Mouse (Mus musculus) heart, postnatal 4 days (tissue): ENCODE data around the gene Sos1. TPM values are rescaled to one million over a fixed set of nuclear protein-coding genes. Genes with fewer than 3 reads are reported as not detected.
A peak's percentile ranks its signal among the peaks of the same experiment; 100 is the strongest.

Experiments used
- DNase-seq: peaks from one replicate; pipeline ENCODE4 v3.0.0; 2021
- total RNA-seq, 2 experiments: library from RNA; stranded (reverse); gene quantifications; 2 replicates each; pipeline ENCODE4 v1.2.3; 2021

Gene Sos1
- total RNA-seq = 10 to 100 TPM; 17.7 to 18.0 TPM

DNA sequence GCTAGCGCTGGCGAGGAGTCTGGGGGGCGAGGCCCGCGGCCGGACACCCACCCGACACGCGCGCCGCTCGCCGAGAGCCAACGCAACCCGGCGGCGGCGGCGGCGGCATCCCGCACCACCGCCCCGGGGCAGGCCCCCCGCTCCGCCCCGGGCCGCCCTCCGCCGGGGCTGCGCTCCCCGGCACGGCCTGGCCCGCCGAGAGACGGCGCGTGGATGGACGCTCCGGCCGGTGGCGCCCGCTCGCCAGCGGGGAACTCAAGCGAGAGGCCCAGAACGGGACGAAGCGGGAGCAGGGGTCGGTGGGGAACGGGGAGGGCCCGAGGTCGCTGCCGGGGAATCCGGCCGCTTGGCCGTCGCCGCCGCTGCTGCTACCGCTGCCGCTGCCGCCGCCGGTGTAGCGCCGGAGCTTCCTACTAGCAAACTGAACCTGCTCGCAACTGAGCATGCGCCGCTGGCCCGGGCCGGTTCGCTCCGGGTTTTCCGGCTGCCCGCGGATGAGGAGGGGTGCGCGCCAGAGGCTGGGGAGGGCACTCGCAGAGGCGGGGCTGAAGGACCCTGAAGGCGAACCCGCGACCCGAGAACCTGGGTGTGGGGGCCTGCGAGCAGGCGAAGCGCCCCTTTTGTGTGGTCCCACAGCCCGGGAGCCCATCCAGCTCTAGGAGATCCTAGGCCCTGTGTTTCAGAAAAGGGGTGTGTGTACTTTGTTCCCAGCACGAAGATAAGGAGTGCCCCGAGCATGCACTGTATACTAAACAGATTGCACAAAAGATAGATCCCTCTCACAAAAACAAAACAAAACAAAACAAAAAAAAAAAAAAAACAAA lies at the start of gene Sos1:
TSS of gene Sos1 (minus strand) at position 423 of the 824 bp plus-strand sequence.
- peak; percentile 98 for DNase-seq

DNA sequence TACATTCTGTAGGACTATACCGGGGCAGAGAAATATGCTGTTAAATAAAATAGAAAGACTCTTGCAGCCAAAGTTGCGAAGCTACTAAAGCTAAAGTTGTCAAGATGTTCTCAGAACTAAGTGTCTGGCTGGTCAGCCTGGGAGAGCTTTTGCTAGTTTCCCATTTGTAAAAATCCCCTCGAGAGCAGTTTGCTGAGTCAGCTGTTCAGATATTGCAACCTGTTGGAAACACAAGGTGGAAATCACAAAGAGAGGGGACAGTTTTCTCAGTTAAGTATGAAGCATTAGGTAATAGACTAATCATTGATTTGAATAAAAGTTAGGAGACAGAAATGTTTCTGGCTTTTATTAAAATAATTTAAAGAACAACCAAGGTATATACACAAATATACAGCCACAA lies 43.0 kb upstream of the Sos1 start:
- no peak for DNase-seq

DNA sequence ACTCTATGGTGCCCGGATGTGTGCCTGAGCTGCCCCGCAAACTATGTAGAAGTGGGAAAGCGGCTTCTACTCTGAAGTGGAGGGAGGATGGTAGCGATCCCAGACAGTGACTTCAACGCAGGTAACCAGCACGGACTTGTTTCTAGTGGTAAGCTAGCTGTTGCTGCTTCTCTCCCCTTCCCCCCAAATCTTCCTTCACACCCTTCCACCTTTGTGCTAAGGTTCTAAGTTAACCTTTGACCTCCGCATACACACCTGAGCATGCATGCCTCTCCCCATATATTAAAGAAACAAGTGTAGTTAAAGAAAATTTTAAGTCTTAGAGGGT lies 41.9 kb upstream of the Sos1 start:
- no peak for DNase-seq

- DNase-seq = no peak
These were observed 41.4 kb upstream of the Sos1 start for GRCm38 (mm10) chr17:80521521-80522228.

- DNase-seq = no peak
These were observed 40.3 kb upstream of the Sos1 start for GRCm38 (mm10) chr17:80520537-80520936.

GRCm38 (mm10) chr17:80518811-80519210 lies 38.6 kb upstream of the Sos1 start:
- DNase-seq = peak; percentile 44

DNA sequence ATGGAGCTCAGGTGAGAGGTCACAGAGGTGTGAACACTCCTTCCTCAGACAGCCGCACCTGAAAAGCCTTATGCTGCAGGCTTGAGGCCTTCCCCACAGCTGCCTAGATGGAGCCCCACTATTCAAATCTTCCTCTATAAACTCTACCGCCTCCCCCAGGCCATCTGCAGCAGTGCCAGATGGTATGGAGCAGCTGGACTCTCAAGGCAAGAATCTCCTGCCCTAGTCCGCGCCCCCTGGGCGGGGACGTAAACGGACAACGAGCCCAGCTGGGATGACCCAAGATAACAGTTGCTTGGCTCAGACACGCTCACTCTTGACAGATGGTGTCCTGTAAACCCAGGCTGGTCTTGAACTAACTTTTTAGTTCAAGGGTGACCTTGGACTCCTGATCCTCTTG lies 37.0 kb upstream of the Sos1 start:
- DNase-seq = no peak

DNA sequence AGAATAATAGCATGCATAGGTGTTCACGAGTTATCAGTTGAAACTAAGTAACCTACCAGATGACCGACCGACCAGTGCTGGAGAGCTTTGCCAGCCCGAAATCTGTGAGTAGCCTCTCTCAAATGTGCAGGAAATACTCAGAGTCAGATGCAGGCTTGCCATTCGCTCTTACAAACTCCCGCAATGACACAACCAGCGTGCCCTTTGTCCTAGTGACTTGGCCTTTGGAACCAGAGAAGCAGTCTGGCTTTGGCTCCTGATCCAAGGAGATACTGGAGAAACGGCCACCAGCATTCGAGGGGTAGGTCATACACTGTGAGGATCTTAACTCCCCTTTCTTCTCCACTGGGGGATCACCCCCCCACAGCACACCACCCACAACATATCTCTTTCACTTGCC lies 35.7 kb upstream of the Sos1 start:
- DNase-seq = no peak

DNA sequence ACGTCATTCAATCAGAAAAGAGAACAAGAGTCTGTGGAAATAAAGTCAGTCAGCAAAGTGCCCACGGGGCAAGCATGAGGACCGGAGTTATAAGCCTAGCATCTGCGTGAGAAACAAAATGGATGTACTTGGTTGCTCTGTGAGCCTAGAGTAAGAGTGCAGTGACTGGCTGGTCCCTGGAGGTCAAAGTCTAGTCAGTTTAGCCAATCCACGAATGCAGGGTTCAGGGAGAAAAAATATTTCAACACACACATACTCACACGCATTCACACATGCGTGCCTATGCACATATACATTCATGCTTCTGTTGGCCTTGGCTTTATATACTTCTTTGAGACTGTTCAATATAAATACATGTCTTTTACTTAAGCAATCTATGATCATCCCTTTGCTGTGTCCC lies 35.3 kb upstream of the Sos1 start:
- DNase-seq = no peak

DNA sequence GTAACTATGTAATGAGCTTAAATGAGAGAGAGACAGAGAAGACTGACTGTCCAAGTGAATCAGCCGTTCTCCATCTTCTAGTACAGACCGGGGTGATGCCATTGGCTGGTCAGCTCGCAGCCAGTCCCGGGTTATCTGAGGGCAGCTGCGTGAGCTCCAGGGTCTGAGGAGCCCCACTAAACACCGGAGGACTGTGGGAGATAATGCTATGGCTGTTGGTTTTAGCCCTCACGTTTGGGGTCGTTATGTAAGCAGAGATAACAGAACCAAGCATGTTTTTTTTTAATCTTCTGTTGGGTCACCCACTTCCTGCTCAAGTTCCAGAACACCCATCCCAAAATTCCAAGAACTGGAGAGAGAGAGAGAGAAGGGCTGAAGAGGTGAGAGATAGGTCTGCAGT lies 33.5 kb upstream of the Sos1 start:
- no peak for DNase-seq

- no peak for DNase-seq
These were observed 30.2 kb upstream of the Sos1 start for GRCm38 (mm10) chr17:80510459-80510855.

DNA sequence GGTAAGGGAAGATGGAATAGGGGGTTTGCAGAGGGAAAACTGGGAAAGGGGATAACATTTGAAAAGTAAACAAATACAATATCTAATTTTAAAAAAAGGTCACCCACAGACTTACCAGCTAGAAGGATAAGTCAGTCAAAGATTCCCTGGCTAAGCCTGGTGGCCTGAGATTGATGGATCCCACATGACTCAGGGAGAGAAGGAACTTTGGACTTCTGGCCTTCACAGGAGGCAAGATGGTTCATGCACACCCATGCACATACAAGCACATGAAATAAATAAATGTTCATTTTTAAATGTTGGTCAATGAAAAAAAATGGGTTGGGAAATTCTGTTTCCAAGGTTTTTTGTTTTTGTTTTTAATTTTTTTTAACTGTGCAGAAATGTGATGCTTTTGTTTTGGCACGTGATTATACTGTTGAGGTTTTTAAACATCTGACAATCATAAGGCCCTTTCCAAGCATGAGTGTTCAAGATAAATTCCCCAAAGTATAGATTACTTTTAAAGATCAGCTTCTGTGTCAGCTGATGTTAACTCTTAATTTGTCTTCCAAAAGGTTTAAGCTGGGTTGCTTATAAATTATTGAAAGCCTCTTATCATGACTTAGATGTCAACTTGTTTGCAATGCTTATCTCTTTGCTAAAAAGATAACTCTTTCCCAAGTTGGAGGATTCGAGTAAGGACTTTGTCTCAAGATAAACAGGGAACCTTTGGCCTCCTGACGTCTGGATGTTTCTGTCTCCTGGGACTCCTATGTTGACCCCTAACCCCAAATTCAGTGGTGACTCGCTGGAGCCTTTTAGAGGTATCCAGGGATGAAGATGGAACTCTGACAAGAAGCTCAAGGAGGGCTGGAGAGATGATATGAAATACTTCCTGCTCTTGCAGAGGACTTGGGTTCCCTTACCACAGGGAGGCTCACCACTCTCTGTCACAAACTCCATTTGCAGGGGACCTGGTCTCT lies 29.5 kb upstream of the Sos1 start:
- DNase-seq = no peak

DNA sequence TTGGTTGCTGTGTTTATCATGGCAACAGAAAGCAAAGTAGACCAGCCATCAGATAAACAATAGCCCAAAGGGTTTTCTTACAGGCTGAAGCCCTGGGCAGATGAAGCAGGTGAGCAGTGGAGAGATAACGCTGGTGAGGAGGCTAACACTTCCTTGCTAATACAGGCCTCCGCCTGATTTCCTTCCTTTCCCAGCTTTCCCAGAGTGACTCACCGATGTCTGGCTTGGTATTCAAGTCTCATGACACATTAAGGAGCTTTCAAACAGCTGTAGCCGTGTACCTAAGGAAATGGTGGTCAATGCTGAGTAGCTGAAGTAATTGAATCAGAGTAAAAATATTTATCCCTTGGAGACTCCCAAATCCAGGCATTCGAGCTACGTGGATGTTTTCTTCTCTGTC lies 25.5 kb upstream of the Sos1 start:
- no peak for DNase-seq

GRCm38 (mm10) chr17:80505342-80505741 lies 25.1 kb upstream of the Sos1 start:
- no peak for DNase-seq

DNA sequence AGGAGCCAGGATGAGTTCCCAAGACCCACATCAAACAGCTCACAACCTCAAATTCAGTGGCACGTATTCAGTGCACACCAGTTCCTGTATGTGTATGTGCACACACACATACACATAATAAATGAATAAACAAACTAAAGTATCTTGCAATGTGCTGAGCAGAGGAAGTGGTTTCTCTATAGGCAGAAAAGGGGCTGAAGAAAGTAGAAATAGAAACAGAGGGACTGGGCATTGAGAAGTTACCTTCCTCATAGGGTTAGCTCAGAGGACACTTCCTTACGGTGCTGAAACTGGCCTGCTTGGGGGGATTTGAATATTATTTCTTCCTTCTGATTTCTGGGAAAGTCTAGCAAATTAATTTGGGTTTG lies 21.5 kb upstream of the Sos1 start:
- no peak for DNase-seq

GRCm38 (mm10) chr17:80501037-80501804 lies 21.0 kb upstream of the Sos1 start:
- no peak for DNase-seq

- DNase-seq = no peak
These were observed 19.8 kb upstream of the Sos1 start for GRCm38 (mm10) chr17:80500025-80500424.

- DNase-seq = no peak
These were observed 18.5 kb upstream of the Sos1 start for GRCm38 (mm10) chr17:80498600-80499268.

DNA sequence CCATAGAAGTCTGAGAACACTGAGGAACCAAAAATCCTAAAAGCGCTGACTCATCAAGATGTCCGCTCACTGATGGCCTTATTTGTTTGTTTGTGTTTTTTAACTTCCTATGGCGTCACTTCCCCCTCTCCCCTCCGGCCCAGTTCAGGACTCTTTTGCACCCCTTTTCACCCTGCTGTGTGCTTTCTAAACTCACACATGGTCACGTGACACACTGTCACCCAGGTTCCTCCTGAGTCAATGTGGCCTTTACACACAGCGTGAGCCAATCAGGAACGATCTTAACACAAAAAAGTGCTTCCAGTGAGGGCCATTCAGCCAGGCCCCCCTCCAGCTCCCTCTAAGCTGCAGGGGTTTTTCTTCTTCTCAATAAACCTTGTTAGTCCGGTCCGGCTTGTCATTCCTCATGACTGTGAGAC lies 16.9 kb upstream of the Sos1 start:
- DNase-seq = no peak

DNA sequence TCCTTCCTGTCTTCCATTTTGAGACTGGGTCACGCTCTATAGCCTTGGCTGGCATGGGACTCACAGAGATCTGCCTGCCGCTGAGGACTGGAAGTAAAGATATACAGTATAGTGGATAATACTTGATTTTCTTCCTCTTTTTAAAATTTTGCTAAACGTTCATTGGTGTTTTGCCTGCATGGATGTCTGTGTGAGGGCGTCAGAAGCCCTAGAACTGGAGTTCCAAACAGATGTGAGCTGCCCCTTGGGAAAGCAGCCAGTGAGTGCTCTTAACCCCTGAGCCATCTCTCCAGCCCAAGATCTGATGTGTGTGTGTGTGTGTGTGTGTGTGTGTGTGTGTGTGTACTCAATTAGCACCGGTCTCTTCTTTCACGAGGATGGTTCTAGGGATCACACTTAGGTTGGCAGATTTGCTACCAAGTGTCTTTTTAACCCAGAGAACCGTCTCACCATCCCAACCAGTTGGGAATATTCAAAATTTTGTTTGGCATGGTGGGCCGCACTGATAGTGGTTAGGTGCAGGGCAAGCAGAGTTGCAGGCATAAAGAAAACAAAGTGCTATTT lies 16.4 kb upstream of the Sos1 start:
- no peak for DNase-seq

GRCm38 (mm10) chr17:80496185-80496584 lies 15.9 kb upstream of the Sos1 start:
- no peak for DNase-seq
